Mouse (Mus musculus): ENCODE results near the gene Evc2. TPM values are rescaled to one million over a fixed set of nuclear protein-coding genes. Genes with fewer than 3 reads are reported as not detected.

Gene Evc2
- 10 to 100 TPM; 10.9 to 15.3 TPM for total RNA-seq (2021)
- long read RNA-seq, experiment 1, full-length matches to known transcripts = 8 of 22 reads
- long read RNA-seq, experiment 1, partial matches to known transcripts = 2 of 22 reads
- long read RNA-seq, experiment 1, other reads (novel, unspliced or antisense) = 12 of 22 reads
- long read RNA-seq, experiment 2, full-length matches to known transcripts = 4 of 17 reads
- long read RNA-seq, experiment 2, partial matches to known transcripts = 3 of 17 reads
- long read RNA-seq, experiment 2, other reads (novel, unspliced or antisense) = 10 of 17 reads

- peak; percentile 84 for DNase-seq
These were observed at the start of gene Evc2 for GRCm38 (mm10) chr5:37338288-37338687. Gene Evc2, plus strand, starts transcription at chr5:37338499.

- peak; percentile 45 for DNase-seq
These were observed 49.1 kb upstream of the Evc2 start for GRCm38 (mm10) chr5:37289236-37289635.

GRCm38 (mm10) chr5:37290983-37291382 lies 47.3 kb upstream of the Evc2 start:
- DNase-seq = no peak

- DNase-seq = no peak
These were observed 41.6 kb upstream of the Evc2 start for GRCm38 (mm10) chr5:37296717-37297116.

GRCm38 (mm10) chr5:37298370-37298769 lies 39.9 kb upstream of the Evc2 start:
- peak; percentile 62 for DNase-seq

GRCm38 (mm10) chr5:37310026-37310425 lies 28.3 kb upstream of the Evc2 start:
- no peak for DNase-seq

- no peak for DNase-seq
These were observed 25.1 kb upstream of the Evc2 start for GRCm38 (mm10) chr5:37312980-37313722.

GRCm38 (mm10) chr5:37318715-37319114 lies 19.6 kb upstream of the Evc2 start:
- no peak for DNase-seq

- DNase-seq = no peak
These were observed 18.1 kb upstream of the Evc2 start for GRCm38 (mm10) chr5:37320174-37320573.

GRCm38 (mm10) chr5:37320761-37321160 lies 17.5 kb upstream of the Evc2 start:
- no peak for DNase-seq

- DNase-seq = no peak
These were observed 11.6 kb upstream of the Evc2 start for GRCm38 (mm10) chr5:37326675-37327074.

- DNase-seq = no peak
These were observed 7.7 kb upstream of the Evc2 start for GRCm38 (mm10) chr5:37330449-37331132.

- no peak for DNase-seq
These were observed 7.2 kb upstream of the Evc2 start for GRCm38 (mm10) chr5:37331133-37331505.

- DNase-seq = no peak
These were observed 6.2 kb upstream of the Evc2 start for GRCm38 (mm10) chr5:37332066-37332465.

GRCm38 (mm10) chr5:37335061-37335460 lies 3.2 kb upstream of the Evc2 start:
- no peak for DNase-seq

GRCm38 (mm10) chr5:37336485-37337105 lies 1.7 kb upstream of the Evc2 start, which contains the start of gene Evc:
Gene Evc, minus strand, starts transcription at chr5:37336894.
- peak; percentile 75 for DNase-seq

- DNase-seq = no peak
These were observed 603 bp upstream of the Evc2 start for GRCm38 (mm10) chr5:37337696-37338095.

GRCm38 (mm10) chr5:37343962-37344361 lies 5.7 kb downstream of the Evc2 start:
- no peak for DNase-seq

- no peak for DNase-seq
These were observed 13.5 kb downstream of the Evc2 start for GRCm38 (mm10) chr5:37351791-37352190.

- peak; percentile 75 for DNase-seq
These were observed 16.1 kb downstream of the Evc2 start for GRCm38 (mm10) chr5:37354385-37354784.

- DNase-seq = no peak
These were observed 17.7 kb downstream of the Evc2 start for GRCm38 (mm10) chr5:37356027-37356426.

GRCm38 (mm10) chr5:37362618-37363017 lies 24.3 kb downstream of the Evc2 start:
- DNase-seq = no peak

- DNase-seq = no peak
These were observed 25.0 kb downstream of the Evc2 start for GRCm38 (mm10) chr5:37363284-37363683.
